Mouse (Mus musculus) adrenal gland, adult 2 months (tissue): ENCODE measurements around the gene Vmn1r57. TPM values are rescaled to one million over a fixed set of nuclear protein-coding genes. Genes with fewer than 3 reads are reported as not detected.
"Not testable (repeated sequence)": the region's sequence is repeated elsewhere in the genome, so short reads cannot be mapped to it uniquely, and the experiment has no call there.

Experiments used
- DNase-seq: peaks from one replicate; pipeline ENCODE4 v3.0.0; 2021
- long read RNA-seq: library from polyadenylated mRNA; stranded (forward); transcript quantifications from one replicate; pipeline ENCODE4 v2.0.0, GENCODE M21; 2021
- polyA plus RNA-seq: library from polyadenylated mRNA; depleted of rRNA; stranded (reverse); fragments of >200 nt; gene quantifications from 2 replicates; pipeline ENCODE4 v1.2.3, GENCODE M21; 2012; rRNA removed
- total RNA-seq, 2 experiments: library from RNA; stranded (reverse); gene quantifications; 2 replicates each; pipeline ENCODE4 v1.2.3; 2021

Vmn1r57 gene
- not detected for total RNA-seq
- not detected in 2 replicates for polyA plus RNA-seq
- long read RNA-seq, result 0 reads

DNA sequence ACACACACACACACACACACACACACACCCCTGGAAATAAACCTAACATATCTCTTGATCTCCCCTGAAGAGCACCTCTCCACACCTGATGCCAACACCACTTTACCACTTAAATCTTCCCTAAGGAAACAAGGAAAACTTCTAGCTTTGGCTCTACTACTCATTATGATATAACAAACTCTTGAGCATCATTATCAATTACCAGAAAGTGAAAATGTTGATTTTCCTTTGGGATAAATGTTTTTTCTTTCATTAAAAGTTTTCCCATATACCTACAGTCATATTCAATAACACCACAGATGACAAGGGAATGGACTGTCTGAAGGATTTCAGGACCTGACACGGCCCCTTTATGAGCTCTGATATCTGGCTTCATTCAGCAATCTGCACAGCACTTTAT lies at the start of gene Vmn1r57:
Gene Vmn1r57 (plus strand): TSS at position 301 of the 400 bp plus-strand sequence.
- not testable (repeated sequence) for DNase-seq

- not testable (repeated sequence) for DNase-seq
These were observed 21.6 kb upstream of the Vmn1r57 start, which contains the start of gene Vmn1r56 for GRCm38 (mm10) chr7:5196647-5197046. Gene Vmn1r56, minus strand, starts transcription at chr7:5196747.

GRCm38 (mm10) chr7:5263051-5263450 lies 44.8 kb downstream of the Vmn1r57 start:
- no peak for DNase-seq

Other genes starting within 250 kb of the Vmn1r57 start
- under 1 TPM; 0.20 to 0.21 TPM for gene Sbk3, start 247.3 kb upstream of the Vmn1r57 start, total RNA-seq
- gene Sbk3, start 247.3 kb upstream of the Vmn1r57 start, polyA plus RNA-seq, result 0.17 and 0.30 TPM in 2 replicates
- 10 to 100 TPM; 18.2 to 21.5 TPM for gene Zfp579, start 222.3 kb upstream of the Vmn1r57 start, total RNA-seq
- 74.5 and 94.4 TPM in 2 replicates for gene Zfp579, start 222.3 kb upstream of the Vmn1r57 start, polyA plus RNA-seq
- 10 to 100 TPM; 13.0 to 13.8 TPM for gene Zfp524, start 204.1 kb upstream of the Vmn1r57 start, total RNA-seq
- gene Zfp524, start 204.1 kb upstream of the Vmn1r57 start, polyA plus RNA-seq, result 35.0 and 36.4 TPM in 2 replicates
- 10 to 100 TPM; 24.1 to 24.7 TPM for gene Fiz1, start 203.8 kb upstream of the Vmn1r57 start, total RNA-seq
- gene Fiz1, start 203.8 kb upstream of the Vmn1r57 start, polyA plus RNA-seq, result 31.5 and 32.2 TPM in 2 replicates
- gene Gm44973, start 203.0 kb upstream of the Vmn1r57 start, total RNA-seq, result not detected
- not detected in 2 replicates for gene Gm44973, start 203.0 kb upstream of the Vmn1r57 start, polyA plus RNA-seq
- gene Zfp865, start 198.1 kb upstream of the Vmn1r57 start, total RNA-seq, result 10 to 100 TPM; 23.7 to 29.7 TPM
- 67.1 and 70.1 TPM in 2 replicates for gene Zfp865, start 198.1 kb upstream of the Vmn1r57 start, polyA plus RNA-seq
- 1 to 10 TPM; 1.4 to 2.6 TPM for gene Ccdc106, start 197.9 kb upstream of the Vmn1r57 start, total RNA-seq
- gene Ccdc106, start 197.9 kb upstream of the Vmn1r57 start, polyA plus RNA-seq, result 1.5 and 3.0 TPM in 2 replicates
- gene 4632433K11Rik, start 184.4 kb upstream of the Vmn1r57 start, total RNA-seq, result under 1 TPM in 1 of 2 experiments, not detected in 1; 0.92 TPM
- not detected in 2 replicates for gene 4632433K11Rik, start 184.4 kb upstream of the Vmn1r57 start, polyA plus RNA-seq
- 1 to 10 TPM; 4.4 to 5.1 TPM for gene Zfp784, start 180.0 kb upstream of the Vmn1r57 start, total RNA-seq
- 7.2 and 8.2 TPM in 2 replicates for gene Zfp784, start 180.0 kb upstream of the Vmn1r57 start, polyA plus RNA-seq
- gene Zfp580, start 167.0 kb upstream of the Vmn1r57 start, total RNA-seq, result 10 to 100 TPM in 1 of 2 experiments, 1 to 10 TPM in 1; 5.6 to 10.4 TPM
- 46.5 and 61.0 TPM in 2 replicates for gene Zfp580, start 167.0 kb upstream of the Vmn1r57 start, polyA plus RNA-seq
- 100 to 1,000 TPM; 157 to 168 TPM for gene U2af2, start 156.3 kb upstream of the Vmn1r57 start, total RNA-seq
- 126 and 150 TPM in 2 replicates for gene U2af2, start 156.3 kb upstream of the Vmn1r57 start, polyA plus RNA-seq
- 100 to 1,000 TPM; 114 to 169 TPM for gene Epn1, start 138.3 kb upstream of the Vmn1r57 start, total RNA-seq
- gene Epn1, start 138.3 kb upstream of the Vmn1r57 start, polyA plus RNA-seq, result 291 and 321 TPM in 2 replicates
- gene Rfpl4, start 101.5 kb upstream of the Vmn1r57 start, total RNA-seq, result under 1 TPM in 1 of 2 experiments, not detected in 1; 0.59 TPM
- gene Rfpl4, start 101.5 kb upstream of the Vmn1r57 start, polyA plus RNA-seq, result not detected in 2 replicates
- gene Rasl2-9, start 92.5 kb upstream of the Vmn1r57 start, total RNA-seq, result 1 to 10 TPM in 1 of 2 experiments, under 1 TPM in 1; 0.86 to 2.9 TPM
- 0.15 and 0.33 TPM in 2 replicates for gene Rasl2-9, start 92.5 kb upstream of the Vmn1r57 start, polyA plus RNA-seq
- not detected for gene Vmn1r55, start 68.8 kb upstream of the Vmn1r57 start, total RNA-seq
- gene Vmn1r55, start 68.8 kb upstream of the Vmn1r57 start, polyA plus RNA-seq, result not detected in 2 replicates
- not detected for gene Vmn1r56, start 21.7 kb upstream of the Vmn1r57 start, total RNA-seq
- not detected in 2 replicates for gene Vmn1r56, start 21.7 kb upstream of the Vmn1r57 start, polyA plus RNA-seq
- gene Gm5065, start 132.0 kb downstream of the Vmn1r57 start, total RNA-seq, result not detected
- gene Gm5065, start 132.0 kb downstream of the Vmn1r57 start, polyA plus RNA-seq, result not detected in 2 replicates
- gene Nlrp2, start 132.5 kb downstream of the Vmn1r57 start, total RNA-seq, result not detected
- gene Nlrp2, start 132.5 kb downstream of the Vmn1r57 start, polyA plus RNA-seq, result not detected in 2 replicates
- not detected for gene Vmn1r58, start 194.9 kb downstream of the Vmn1r57 start, total RNA-seq
- not detected in 2 replicates for gene Vmn1r58, start 194.9 kb downstream of the Vmn1r57 start, polyA plus RNA-seq
- not detected for gene Vmn1r59, start 238.3 kb downstream of the Vmn1r57 start, total RNA-seq
- not detected in 2 replicates for gene Vmn1r59, start 238.3 kb downstream of the Vmn1r57 start, polyA plus RNA-seq